Mouse (Mus musculus) erythroblast, embryonic 14.5 days (primary cell): Measurements from ENCODE around the gene Aldh4a1.

Experiments
- GATA1 ChIP-seq: IDR thresholded peaks from 2 replicates; pipeline ENCODE4 v1.6.1; 2012; ENCODE audit warnings: low read length, inconsistent platforms, mixed read lengths
- TAL1 ChIP-seq: IDR thresholded peaks from 3 replicates; pipeline ENCODE4 v1.6.1; 2012; ENCODE audit warnings: low read length, inconsistent platforms, mixed read lengths

- no peak for TF ChIP-seq GATA1
- no peak for TF ChIP-seq TAL1
Observed at GRCm38 (mm10) chr4:139650907-139651306, 28.2 kb downstream of the Aldh4a1 start.
